Mouse (Mus musculus) fibroblast of lung, adult 2 months (primary cell): ENCODE measurements at regions not wholly inside any gene's neighbourhood (a gene's known extent, or its start where the extent isn't known, plus 50 kb on each side); places are given as distances from the start of the nearest gene placed in this dataset.
"Not testable (repeated sequence)": the region's sequence is repeated elsewhere in the genome, so short reads cannot be mapped to it uniquely, and the experiment has no call there.

Experiments used
- DNase-seq: peaks from one replicate; pipeline ENCODE4 v3.0.0-alpha.2; 2011; ENCODE audit warnings: low read depth

DNA sequence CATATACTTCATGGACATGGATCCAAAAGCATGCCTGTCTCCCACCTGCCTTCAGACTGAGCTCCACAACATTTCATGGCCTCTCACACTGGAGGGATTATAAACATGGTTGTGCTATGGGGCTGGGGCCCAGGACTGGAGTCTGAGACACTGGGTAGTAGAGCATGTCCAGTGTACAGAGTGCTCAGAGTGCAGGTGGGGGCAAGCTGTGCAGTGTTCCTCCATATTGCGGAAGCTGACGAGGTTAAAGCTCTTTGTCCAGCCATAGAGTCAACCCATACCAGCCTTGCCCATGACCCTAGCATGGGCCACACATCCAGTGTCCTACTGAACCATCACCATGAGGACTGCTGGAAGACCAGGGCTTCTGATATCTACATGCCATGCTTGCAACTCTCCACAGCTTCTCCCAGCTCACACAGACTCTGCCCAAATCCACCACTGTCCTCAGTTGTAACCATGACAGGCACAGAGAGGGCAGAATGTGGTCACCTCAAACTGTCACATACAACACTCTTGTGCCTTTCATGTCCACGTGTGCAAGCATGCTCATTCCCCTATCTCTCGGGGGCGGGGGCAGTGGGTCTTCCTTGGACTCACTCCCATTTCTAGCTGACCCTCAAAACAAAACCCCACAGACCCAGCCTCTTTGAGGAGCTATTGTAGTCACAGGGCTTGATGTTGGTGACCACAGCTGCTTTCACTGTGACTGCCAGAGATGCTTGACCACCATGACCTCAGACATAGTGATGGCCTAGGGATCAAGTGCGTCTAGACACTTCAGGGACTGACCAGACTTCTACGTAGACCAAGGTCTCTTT lies 55.9 kb downstream of the Tmem121 start:
- DNase-seq: no peak

DNA sequence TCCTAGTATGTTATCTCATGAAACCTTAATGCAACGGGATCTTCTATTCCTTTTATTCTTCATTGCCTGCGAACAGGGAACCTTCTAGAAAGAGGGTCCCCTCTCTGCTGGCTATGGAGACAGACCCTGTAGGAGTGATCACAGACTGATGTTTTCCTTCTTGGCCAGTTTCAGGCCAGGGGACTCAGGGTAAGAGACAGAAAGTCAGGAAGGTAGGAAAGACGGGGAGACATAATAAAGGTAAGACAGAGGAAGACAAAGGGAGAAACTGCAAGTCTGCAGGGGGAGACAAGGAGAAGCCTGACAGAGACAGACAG lies 56.4 kb downstream of the Tmem121 start:
- no peak for DNase-seq

DNA sequence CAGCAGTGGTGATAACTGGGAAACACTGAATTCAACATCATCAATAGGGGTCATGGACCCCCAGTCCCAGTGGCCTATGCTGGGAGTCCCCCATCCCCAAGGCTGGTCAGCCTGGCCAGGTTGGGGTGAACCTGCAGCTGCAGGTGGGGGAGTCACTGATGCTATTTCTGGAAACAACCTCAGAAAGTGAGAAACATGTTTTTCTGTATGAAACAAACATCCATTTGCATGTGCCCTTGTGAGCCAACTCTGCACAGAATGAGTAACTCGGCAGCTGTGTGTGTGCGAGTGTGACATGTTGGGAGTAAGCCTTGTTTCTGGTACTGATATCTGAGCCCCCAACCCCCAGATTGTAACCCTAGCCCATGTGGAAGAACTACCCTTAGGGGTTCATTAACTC lies 59.0 kb downstream of the Tmem121 start:
- no peak for DNase-seq

DNA sequence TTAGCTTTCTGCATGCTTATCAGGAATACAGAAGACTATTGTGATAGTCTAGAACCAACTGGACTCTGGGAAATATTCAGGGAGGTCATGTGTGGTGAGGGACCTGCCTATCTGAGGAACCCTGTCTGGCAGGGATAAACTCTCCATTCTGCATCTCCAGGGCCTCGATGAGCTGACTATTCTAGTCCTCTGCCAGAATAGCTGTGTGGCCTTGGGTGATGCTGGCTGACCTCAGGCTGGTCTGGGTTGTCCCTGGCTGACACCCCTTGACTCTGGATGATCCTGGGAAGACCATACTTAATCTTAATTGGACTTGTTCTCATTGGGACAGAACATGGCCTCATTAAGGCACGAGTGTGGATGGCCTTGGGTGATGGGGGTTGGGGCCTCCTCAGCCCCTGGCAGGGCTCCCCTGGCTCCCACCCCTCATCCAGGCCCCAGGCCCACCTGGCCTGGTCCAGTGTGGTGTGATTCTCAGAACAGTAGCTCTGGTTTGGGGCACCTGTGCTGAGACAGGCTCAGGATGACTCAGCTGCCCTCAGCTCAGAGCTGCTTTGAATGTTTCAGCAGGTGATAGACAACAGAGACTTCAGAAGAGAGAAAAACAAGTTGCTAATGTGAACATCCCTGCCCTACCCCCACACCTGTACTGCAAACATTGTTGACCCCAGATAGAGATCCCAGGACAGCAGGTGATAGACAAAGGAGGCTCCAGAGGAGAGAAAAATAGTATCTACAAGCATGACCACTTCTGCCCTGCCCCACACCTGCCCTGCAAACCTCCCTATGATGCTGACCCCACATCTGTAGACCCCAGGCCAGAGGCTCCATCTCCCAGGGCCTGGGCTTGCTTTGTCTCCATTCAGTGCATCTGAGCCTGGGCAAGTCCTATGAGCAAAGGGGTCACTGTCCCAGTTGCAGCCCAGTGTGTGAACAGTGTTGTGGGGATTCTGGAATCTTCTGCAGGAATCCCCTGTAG lies 68.0 kb downstream of the Tmem121 start:
- not testable (repeated sequence) for DNase-seq

DNA sequence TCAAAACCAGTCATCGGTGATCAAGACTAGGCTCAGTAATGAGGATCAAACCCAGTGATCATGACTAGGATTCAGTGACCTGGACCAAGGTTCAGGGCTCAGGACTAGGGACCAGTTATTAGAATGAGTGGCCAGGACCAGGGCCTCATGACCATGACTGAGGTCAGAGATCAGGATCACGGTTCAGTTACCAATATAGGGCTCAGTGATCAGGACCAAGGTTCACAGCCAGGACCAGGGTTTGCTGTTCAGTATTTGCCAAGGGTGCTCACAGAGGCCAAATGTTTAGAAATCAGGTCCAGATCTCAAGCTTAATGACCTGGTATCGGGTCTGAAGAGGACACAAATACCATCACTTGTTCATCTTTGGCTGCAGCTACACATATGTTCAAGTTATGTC lies 69.6 kb downstream of the Tmem121 start:
- no peak for DNase-seq

DNA sequence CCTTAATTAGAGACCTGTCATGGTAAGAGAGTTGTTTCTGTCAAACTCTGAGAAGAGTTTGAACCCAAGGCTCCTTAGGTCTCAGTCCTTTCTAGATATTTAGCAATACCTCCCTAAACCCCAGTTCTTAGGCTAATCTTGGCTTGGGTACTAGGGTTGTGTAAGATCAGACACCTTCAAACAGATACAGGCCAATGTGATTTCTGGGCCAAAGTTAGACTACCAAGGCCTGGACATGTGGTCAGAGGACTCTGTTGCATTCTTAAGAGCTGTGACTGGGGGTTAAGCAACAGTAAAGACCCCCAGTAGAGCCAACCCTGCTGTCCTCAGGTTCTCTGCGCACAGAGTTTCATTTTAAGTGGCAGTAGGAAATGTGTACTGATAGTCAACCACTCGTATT lies 70.9 kb downstream of the Tmem121 start:
- DNase-seq: no peak

DNA sequence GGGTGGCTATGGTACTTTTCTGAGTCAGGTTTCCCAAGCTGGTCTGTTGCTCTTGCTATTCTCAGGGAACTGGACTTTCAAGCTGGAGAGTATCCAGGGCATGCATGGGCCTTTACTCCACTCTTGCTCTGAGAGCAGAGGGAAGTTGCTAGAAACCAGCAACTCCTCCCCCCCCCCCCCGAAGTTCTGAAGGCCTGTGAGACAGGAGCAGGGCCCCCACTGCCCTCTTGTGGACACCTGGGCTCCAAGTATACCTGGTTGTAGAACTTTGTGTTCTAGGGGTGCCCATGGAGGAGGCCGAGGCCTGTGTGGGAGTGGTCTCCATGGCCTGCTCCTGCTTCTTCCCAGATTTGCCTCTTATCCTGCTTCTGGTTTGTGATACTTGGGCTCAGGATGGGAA lies 71.5 kb downstream of the Tmem121 start:
- DNase-seq: no peak

DNA sequence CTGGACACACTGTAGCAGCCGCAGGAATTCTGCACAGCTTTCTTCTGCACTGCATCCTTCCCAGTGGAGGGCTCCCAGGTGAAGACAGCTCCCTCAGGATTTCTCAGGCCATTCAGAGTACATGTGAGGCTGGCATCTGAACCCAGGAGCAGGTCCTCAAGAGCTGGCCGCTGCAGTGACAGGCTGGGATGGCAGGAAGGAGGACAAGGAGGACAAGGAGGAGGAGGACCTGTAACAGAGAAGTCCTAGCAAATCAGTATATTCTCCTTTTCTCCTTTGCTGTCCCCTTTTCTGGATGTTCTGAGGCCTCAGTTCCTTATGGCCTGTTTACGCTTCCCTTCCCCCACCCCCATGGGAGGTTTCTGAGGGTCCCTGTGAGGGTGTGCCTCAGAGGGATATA lies 73.7 kb downstream of the Tmem121 start:
- DNase-seq: no peak

DNA sequence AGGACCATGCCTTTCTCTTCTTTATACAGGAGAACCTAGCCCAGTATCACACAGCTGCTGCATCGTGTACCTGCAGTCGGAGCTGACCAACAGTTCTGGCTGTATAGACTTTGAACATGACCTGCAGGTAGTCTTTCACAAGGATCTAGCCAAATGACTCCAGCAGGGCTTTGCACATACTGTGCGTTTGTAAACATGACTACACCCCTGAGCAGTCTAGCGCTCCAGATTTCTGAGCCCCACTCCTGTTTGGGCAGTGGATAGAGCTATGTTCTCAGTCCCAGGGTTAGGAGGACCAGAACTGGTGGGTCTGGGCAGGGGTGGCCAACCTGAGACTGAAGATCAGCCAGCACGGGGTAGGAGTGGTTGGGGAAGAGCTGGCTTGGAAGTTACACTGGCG lies 74.6 kb downstream of the Tmem121 start:
- no peak for DNase-seq

DNA sequence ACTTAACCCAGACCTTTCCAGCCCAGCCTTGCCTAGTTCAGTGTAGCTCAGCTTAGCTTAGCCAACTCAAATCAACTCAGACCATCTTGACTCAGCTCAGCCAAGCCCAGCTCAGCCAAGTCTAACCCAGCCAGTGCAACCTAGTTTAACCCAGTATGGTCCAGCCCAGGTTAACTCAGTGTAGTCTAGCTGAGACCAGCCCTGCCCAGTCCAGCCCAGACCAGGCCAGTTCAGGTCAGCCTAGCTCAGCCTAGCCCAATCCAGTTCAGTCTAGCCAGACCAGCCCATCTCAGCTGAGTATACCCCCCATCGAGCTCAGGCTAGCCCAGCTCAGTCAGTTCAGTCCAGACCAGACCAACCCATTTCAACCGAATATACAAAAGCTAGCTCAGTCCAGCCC lies 90.2 kb downstream of the Tmem121 start:
- no peak for DNase-seq

DNA sequence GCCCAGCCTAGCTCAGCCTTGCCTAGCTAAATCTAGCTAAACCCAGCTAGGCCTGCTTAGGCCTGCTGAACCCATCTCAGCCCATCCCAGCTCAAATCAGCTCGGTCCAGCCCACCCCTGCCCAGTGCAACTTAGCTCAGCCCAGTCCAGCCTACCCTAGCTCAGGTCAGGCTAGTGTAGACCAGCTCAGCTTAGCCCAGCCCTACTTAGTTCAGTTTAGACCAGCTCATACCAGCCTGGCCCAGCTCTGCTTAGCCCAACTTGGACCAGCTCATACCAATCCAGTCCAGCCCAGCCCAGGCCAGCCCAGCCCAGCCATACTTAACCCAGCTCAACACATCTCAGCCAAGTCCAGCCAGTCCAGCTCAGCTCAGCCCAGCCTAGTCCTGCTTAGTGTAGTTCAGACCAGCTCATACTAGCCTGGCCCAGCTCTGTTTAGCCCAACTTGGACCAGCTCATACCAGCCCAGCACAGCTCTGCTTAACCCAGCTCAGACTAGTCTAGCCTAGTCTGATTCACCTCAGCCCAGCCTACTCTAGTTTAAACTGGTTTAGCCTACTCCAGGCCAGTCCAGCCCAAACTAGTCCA lies 90.7 kb downstream of the Tmem121 start:
- DNase-seq: peak; percentile 7

DNA sequence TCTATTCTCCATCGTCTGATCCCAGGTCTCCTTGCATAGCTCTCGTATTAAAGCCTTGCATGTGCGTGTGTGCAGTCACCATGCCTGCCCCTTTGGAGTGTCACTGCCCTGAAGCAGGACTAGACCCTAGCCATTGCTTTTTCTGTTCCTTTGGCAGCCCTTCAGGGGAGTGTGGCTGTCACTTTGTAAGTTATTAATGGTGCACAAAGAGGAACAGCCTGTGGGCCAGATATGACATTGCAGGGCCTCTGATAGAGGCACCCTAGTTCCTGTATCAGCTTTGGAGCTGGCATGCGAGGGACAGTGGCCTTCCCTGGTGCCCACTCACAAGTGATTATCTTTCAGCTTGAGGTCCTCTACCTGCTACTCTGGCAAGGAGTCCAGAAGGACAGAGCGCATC lies 92.0 kb downstream of the Tmem121 start:
- no peak for DNase-seq

DNA sequence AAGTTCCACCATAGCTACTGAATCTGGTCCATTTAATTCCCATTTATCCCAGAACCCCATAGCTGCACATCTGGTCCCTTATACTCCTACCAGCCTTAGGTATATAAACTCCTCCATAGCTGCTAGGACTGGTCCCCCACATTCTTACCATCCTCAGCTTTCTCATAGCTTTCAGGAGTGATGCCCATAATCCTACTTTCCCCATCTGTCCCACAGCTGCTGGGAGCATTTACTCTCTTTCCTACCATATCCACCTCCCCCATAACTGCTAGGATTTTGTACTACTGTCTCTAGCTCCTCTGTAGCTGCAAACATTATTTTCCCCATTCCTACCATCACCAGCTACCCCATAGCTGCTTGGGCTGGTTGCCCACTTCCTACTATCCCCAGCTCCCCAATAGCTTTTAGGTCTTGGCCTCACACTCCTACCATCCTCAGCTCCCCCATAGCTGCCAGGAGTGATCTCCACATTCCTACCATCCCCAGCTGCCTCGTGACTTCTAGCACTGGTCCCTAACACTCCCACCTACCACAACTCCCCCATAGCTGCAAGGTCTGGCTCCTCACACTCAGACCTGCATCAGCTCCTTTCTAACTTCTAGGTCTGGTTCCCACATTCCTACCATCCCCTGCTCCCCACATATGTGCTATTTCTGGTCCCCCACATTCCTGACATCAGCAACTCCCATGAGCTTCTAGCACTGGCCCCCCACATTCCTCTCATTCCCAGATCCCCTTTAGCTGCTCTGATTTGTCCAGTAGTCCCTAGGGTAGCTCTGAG lies 106.5 kb downstream of the Tmem121 start:
- no peak for DNase-seq

DNA sequence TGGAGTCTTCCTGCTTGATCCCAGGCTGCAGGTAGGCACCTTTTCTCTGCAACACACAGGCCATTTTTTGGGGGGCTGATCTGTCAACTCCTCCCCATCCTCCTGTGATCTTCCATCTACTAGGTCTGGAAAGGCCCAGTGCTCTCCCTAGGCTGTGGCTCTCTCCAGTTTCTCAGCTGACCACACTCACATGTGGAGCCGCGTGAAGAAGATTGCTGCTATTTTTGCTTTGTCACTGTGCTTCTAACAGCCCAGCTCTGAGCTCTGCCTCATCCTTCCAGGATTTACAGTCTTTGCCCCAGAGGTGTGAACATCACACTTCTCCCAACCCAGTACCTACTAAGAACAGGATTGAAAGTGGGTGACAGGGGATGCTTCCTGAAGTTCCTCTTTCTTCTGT lies 110.2 kb downstream of the Tmem121 start:
- no peak for DNase-seq

DNA sequence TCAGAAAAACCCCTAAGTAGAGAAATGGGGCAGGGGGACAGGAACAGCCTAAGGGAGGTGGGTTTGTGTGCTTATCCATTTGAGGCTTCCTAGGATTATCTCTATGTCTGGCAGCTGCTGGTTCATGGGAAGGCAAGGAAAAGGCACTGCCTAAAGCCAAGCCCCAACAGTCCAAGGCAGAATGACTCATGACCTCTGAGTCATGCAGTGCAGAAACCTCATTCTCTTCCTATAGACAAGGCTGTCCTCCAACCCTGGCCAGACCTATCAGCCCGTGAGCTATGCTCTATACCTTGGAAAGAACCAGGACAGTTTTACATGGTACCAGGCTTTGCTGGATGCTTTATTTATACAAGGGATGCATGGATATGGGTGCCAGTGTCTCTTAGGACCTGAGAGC lies 120.2 kb downstream of the Tmem121 start:
- no peak for DNase-seq

DNA sequence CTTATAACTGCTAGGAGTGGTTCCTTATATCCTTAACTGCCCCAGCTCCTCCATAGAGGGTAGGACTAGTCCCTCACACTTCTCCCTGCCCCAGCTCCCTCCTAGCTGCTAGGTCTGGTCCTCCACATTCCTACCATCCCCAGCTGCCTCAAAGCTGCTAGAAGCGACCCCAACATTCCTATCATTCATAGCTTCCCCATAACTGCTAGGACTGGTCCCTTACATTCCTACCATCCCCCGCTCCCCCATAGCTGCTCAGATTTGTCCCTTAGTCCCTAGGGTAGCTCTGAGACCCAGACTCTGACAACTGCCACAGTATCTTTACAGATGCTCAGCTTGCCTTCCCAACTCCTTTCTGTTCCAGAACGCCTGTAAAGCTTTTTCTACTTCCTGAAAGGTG lies 127.6 kb downstream of the Tmem121 start:
- DNase-seq: no peak

DNA sequence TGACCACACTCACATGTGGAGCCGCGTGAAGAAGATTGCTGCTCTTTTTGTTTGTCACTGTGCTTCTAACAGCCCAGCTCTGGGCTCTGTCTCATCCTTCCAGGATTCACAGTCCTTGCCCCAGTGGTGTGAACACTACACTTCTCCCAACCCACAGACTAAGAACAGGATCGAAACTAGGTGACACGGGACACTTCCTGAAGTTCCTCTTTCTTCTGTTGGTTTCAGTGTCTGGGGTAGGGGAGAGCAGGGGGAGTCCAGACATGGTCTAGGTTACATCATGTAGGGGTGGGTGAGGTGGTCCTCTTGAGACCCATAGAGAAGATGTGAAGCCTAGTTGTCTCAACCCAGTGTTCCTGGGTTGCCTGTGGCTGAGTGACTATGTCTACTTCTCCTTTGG lies 128.9 kb downstream of the Tmem121 start:
- no peak for DNase-seq

DNA sequence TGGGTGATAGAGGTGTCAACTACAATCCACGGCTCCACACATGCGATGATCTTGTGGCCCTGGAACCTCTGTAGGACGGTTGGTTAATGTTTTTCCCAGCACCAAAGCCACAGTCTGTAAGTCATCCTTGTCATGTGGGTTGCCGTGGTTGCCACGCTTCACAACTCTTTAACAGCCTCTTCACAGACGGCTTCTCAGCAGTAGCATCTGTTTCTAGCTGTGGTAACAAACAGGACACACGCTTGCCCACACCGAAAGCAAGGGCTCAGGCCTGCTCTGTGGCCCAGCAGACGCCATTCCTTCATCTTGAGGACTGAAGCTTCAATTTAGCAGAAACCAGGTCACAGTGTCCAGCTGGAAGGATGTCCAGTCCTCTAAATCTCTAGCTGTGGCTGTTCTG lies 135.4 kb downstream of the Tmem121 start:
- no peak for DNase-seq

DNA sequence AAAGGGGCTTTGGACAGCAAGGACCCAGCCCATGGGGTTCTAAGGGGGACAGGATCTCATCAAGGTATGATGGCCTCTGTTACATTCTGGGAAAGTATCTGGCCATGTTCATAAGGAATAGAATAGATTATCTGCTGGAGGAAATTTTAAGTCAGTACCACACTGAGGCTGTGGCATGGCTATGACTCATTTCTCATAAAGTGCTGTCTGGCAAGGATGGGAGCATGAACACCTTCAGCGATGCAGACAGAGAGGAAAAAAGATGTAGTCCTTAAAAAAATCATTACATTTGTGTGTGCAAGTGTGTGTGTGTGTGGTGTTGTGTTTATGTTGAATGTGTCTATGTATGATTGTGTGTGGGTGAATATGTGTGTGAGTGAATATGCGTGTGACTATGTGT lies 136.4 kb downstream of the Tmem121 start:
- DNase-seq: no peak

DNA sequence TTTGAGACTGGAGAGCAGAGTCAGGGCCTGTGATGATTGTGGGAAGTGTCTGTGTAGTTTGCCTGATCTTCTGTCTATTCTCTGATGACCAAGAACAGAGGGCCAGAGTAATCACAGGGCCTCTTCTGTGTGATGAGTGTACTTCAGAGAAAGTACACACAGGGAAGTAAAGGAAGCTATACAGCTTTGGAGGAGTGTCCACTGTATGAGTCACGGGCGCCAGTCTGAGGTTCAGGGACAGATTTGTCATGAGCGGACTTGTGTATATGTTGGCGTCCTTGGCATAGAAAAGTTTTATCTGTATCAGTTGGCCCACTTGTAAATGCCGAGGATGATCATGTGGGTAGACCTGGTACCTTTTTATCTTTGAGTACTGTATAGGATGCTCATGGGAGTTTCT lies 142.1 kb downstream of the Tmem121 start:
- DNase-seq: no peak

DNA sequence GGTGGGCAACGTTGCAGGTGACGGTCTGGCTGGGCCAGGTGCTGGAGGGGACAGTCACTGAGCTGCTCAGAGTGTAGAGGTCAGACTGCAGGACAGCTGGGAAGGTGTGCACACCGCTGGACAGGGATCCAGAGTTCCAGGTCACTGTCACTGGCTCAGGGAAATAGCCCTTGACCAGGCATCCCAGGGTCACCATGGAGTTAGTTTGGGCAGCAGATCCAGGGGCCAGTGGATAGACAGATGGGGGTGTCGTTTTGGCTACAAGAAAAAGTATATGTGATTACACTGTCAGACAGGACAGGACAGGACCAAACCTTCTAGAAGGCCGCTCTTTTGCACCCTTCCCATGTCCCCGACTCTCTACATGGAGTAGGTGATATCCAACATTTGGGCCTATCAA lies 144.5 kb downstream of the Tmem121 start:
- DNase-seq: no peak

DNA sequence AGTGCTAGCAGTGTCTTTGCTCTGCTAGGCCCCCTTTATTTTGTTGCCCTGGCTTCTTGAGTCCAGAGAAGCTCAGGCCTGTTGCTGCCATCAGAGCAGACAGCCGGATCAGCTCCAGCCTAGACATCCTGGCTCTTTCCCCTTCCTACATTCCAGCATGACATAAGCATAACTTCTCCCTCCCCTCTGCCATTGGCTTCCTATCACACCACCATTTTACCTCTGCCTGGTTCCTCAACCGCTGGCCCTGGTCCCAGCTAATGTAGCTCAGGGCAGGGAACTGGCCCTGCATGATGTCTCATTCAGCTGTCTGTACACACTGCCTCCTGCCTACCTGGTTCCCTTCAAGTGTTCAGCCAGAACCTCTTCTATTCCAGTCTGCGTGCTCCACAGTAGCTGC lies 146.5 kb downstream of the Tmem121 start:
- no peak for DNase-seq
